Mouse (Mus musculus) mouse embryonic stem cell (cell line): ENCODE results near the gene Napa.

ENCODE experiments used
- in situ Hi-C, 2 experiments: fragments of 300-500 bp; cut with MboI; formaldehyde crosslinking; loops; 1 replicate in 1 of 2; 3 replicates in 1 of 2; pipeline ENCODE4 v1.14.3; 2019 to 2020; ENCODE audit warnings: low sequenced_read_pairs in 2 of 2, low pct_unique_long_range_greater_than_20kb in 1 of 2, mixed read lengths in 1 of 2; ENCODE audit not compliant: unreplicated experiment in 1 of 2

The Napa gene

DNA sequence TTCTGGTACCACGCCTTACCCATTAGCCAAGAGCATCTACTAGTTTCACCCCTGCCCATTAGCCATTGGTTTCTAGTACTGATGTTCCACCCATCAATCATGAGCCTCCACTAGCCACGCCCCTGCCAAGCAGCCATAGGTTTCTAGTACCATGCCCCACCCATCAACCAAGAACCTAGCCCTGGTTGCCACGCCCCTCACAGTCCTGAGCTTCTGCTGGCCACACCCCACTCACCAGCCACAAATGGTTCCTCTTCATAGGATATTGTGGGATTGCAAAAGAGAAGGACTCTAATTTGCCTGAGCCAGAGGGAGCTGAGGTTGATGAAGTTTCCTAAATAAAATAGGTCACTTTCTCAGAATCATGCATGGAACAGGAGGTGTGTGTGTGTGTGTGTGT is 62.4 kb downstream of the Napa start:
- in situ Hi-C loops = no loop called here

DNA sequence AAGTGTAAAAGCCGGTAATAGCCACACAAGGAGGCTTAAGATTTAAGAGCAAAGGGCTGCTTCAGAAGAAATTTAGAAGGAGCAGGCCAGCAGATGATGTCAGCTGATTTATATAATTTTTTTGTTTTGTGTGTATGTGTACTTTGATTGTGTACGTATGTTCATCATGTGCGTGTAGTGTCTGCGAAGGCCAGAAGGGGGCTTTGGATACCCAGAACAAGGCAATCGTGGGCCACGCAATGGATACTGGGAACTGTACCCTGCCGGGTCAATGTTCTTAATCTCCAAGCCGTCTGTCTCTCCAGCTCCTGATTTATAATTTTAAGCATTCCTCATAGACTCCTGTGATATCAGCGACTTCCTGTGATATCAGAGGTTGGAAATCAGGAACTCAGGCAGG is 63.0 kb downstream of the Napa start:
- in situ Hi-C loops = no loop called here

DNA sequence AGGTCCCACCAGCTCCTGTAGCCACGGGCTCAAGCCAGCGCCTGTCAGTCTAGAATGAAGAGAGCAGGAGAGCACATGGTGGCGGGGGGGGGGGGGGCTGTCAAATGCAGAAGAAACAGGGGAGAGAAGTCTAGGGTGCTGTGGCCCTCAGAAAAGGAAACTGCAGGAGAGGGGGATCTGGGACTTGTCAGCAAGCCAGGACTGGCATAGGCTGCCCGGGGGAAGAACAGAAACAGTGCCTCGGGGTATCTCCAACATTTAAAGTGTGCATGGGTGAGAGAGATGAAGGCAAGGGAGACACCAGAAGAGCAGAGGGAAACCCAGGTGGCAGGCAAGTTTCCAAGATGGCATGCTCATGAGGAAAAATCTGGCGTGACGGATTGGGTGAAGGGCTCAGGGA is 63.8 kb downstream of the Napa start:
- in situ Hi-C loops = no loop called here
